ENCODE assay signal across 10 mouse cellular contexts in genomic region chr5:112344092-112344960, GRCm38 (mm10). TPM values are rescaled to one million over a fixed set of nuclear protein-coding genes. Genes with fewer than 3 reads are reported as not detected.
DNase-seq lines count a peak whose midpoint lies in the region; ATAC-seq and TF ChIP-seq lines count a peak whose summit lies in the region.
"Had no signal": no experiment of that assay in that cellular context is flagged by ENCODE, and none has a peak within 500 bp of the region (broad histone marks: within the 10 kb centered on the region; RNA-seq: fewer than 3 reads in every experiment).

No protein-coding gene starts in this region.

- H3K9ac ChIP-seq in embryonic facial prominence, embryonic 14.5 days (ENCODE audit: low read depth, low read length): no peak overlapping the region
- H3K9ac ChIP-seq in neural tube, embryonic 13.5 days: peak overlapping the region; percentile 50

- DNase-seq in kidney, adult 2 months: peak; percentile 62
- DNase-seq in kidney, postnatal 4 days: no peak
- no peak for DNase-seq in embryonic facial prominence, embryonic 14.5 days (ENCODE audit: low spot score)
- DNase-seq in left cerebral cortex, adult 18-20 months (ENCODE audit: low spot score in 2 of 2): peak; percentile 63 to 67
- DNase-seq in thymus, adult 2 months: no peak
- DNase-seq in Muller cell, postnatal 12 days (ENCODE audit: inconsistent ontology term): no peak
- DNase-seq: heart, adult 11 months; lung, postnatal 14 days had no signal

- TF ChIP-seq POLR2A in kidney, adult 2 months (IDR thresholded peaks at IDR 0.05; ENCODE audit: low read depth, low read length): no peak
- TF ChIP-seq POLR2A in thymus, adult 2 months (IDR thresholded peaks at IDR 0.05; ENCODE audit: control insufficient read depth, extremely low read depth, insufficient read depth, low read length, poor library complexity): no peak

- no peak overlapping the region for H3K27ac ChIP-seq in kidney, adult 2 months (ENCODE audit: insufficient read depth, low read depth, low read length)
- H3K27ac ChIP-seq in embryonic facial prominence, embryonic 14.5 days (replicated peaks; ENCODE audit: low read depth, low read length): no peak overlapping the region
- H3K27ac ChIP-seq in neural tube, embryonic 13.5 days (replicated peaks): no peak overlapping the region
- no peak overlapping the region for H3K27ac ChIP-seq in thymus, adult 2 months (ENCODE audit: control insufficient read depth, insufficient read depth, low read length)

- no peaks in the 10 kb centered on the region for H3K27me3 ChIP-seq in kidney, adult 2 months (replicated peaks; ENCODE audit: control insufficient read depth, insufficient read depth, low read length)
- no peaks in the 10 kb centered on the region for H3K27me3 ChIP-seq in embryonic facial prominence, embryonic 14.5 days (replicated peaks; ENCODE audit: control insufficient read depth, insufficient read depth, low read length)
- H3K27me3 ChIP-seq in neural tube, embryonic 13.5 days: no peaks in the 10 kb centered on the region
- no peaks in the 10 kb centered on the region for H3K27me3 ChIP-seq in thymus, adult 2 months (ENCODE audit: control insufficient read depth, insufficient read depth, low read length)

- H3K9me3 ChIP-seq in embryonic facial prominence, embryonic 14.5 days (ENCODE audit: control insufficient read depth, low read length): no peaks in the 10 kb centered on the region
- no peaks in the 10 kb centered on the region for H3K9me3 ChIP-seq in neural tube, embryonic 13.5 days

- H3K36me3 ChIP-seq in kidney, adult 2 months (ENCODE audit: control insufficient read depth, insufficient read depth, low read length): no peaks in the 10 kb centered on the region
- peaks cover 31% of the 10 kb centered on the region for H3K36me3 ChIP-seq in embryonic facial prominence, embryonic 14.5 days (ENCODE audit: control insufficient read depth, insufficient read depth, low read length)
- peaks cover 28% of the 10 kb centered on the region for H3K36me3 ChIP-seq in neural tube, embryonic 13.5 days
- no peaks in the 10 kb centered on the region for H3K36me3 ChIP-seq in thymus, adult 2 months (ENCODE audit: control insufficient read depth, insufficient read depth, low read length)

- no peak for TF ChIP-seq CTCF in kidney, adult 2 months (conservative IDR thresholded peaks at IDR 0.05; ENCODE audit: insufficient read depth, insufficient read length, low read depth, low read length)
- no peak for TF ChIP-seq CTCF in thymus, adult 2 months (IDR thresholded peaks at IDR 0.05; ENCODE audit: borderline replicate concordance, control insufficient read depth, extremely low read depth, insufficient read depth, low read length, poor library complexity)

- peaks cover 12% of the 10 kb centered on the region; the same call in 1 of the 2 replicates for H3K4me1 ChIP-seq in kidney, adult 2 months (ENCODE audit: control insufficient read depth, insufficient read depth, low read length)
- 0 out of 2 replicates have a peak, but pooled peaks cover 6% of the 10 kb centered on the region for H3K4me1 ChIP-seq in embryonic facial prominence, embryonic 14.5 days (ENCODE audit: control insufficient read depth, insufficient read depth, low read length)
- peaks cover 52% of the 10 kb centered on the region for H3K4me1 ChIP-seq in neural tube, embryonic 13.5 days (replicated peaks)
- H3K4me1 ChIP-seq in thymus, adult 2 months (replicated peaks; ENCODE audit: control insufficient read depth, insufficient read depth, low read length): peaks cover 12% of the 10 kb centered on the region

- 68% methylated on average over 6 of the region's 6 CpGs for WGBS in kidney, adult 2 months
- 74% methylated on average over 6 of the region's 6 CpGs for WGBS in embryonic facial prominence, embryonic 14.5 days
- 80% methylated on average over 6 of the region's 6 CpGs for WGBS in neural tube, embryonic 13.5 days
- WGBS in thymus, adult 2 months: 64% methylated on average over 6 of the region's 6 CpGs

- no peak overlapping the region for H3K4me3 ChIP-seq in kidney, adult 2 months (ENCODE audit: insufficient read depth, low read depth, low read length)
- no peak overlapping the region for H3K4me3 ChIP-seq in embryonic facial prominence, embryonic 14.5 days (ENCODE audit: low read depth, low read length)
- no peak overlapping the region for H3K4me3 ChIP-seq in neural tube, embryonic 13.5 days
- H3K4me3 ChIP-seq in thymus, adult 2 months (ENCODE audit: control insufficient read depth, insufficient read depth, low read length): no peak overlapping the region

- no peak for ATAC-seq in embryonic facial prominence, embryonic 14.5 days (ENCODE audit: low read depth)
- ATAC-seq in neural tube, embryonic 13.5 days (ENCODE audit: low read depth): no peak
- ATAC-seq in inflammation-experienced regulatory T-cells, adult 6 months: no peak

- 0 out of 2 replicates have a peak overlapping the region, but pooled peaks have one; percentile 73 for H3K4me2 ChIP-seq in embryonic facial prominence, embryonic 14.5 days (ENCODE audit: low read depth, low read length)
- no peak overlapping the region for H3K4me2 ChIP-seq in neural tube, embryonic 13.5 days

RNA-seq across cellular contexts. Expression of gene Hps4, which starts 1.4 kb away (rescaled TPM):
- polyA plus RNA-seq in kidney, adult 2 months (2012; rRNA removed): 43.5 and 54.3 TPM in 2 replicates
- 31.1 and 31.6 TPM in 2 replicates for polyA plus RNA-seq in embryonic facial prominence, embryonic 14.5 days (2014; fragmentation: Nextera tagmentation; extraction: Ambion mirVana)
- 10 to 100 TPM; 26.0 to 33.1 TPM for total RNA-seq in left cerebral cortex, adult 18-20 months (2021)
- 37.6 and 37.8 TPM in 2 replicates for polyA plus RNA-seq in neural tube, embryonic 13.5 days (2015; fragmentation: Nextera tagmentation; extraction: Ambion mirVana)
- 10 to 100 TPM; 13.9 to 19.0 (median 16.4) TPM for polyA plus RNA-seq in inflammation-experienced regulatory T-cells, adult 6 months (2017; shearing (Covaris generic))
- 41.8 and 52.8 TPM in 2 replicates for polyA plus RNA-seq in thymus, adult 2 months (2012; rRNA removed)

RNA-seq across cellular contexts. Expression of gene Srrd, which starts 1.5 kb away (rescaled TPM):
- polyA plus RNA-seq in kidney, adult 2 months (2012; rRNA removed): 31.2 and 39.3 TPM in 2 replicates
- polyA plus RNA-seq in embryonic facial prominence, embryonic 14.5 days (2014; fragmentation: Nextera tagmentation; extraction: Ambion mirVana): 30.3 and 34.3 TPM in 2 replicates
- 10 to 100 TPM; 19.2 to 23.7 TPM for total RNA-seq in left cerebral cortex, adult 18-20 months (2021)
- polyA plus RNA-seq in neural tube, embryonic 13.5 days (2015; fragmentation: Nextera tagmentation; extraction: Ambion mirVana): 53.9 and 54.4 TPM in 2 replicates
- 1 to 10 TPM; 2.9 to 4.8 (median 4.4) TPM for polyA plus RNA-seq in inflammation-experienced regulatory T-cells, adult 6 months (2017; shearing (Covaris generic))
- 56.2 and 64.4 TPM in 2 replicates for polyA plus RNA-seq in thymus, adult 2 months (2012; rRNA removed)

RNA-seq across cellular contexts. Expression of gene Gm6583, which starts 11.5 kb away (rescaled TPM):
- not detected in 2 replicates for polyA plus RNA-seq in kidney, adult 2 months (2012; rRNA removed)
- 0.09 and 0.13 TPM in 2 replicates for polyA plus RNA-seq in embryonic facial prominence, embryonic 14.5 days (2014; fragmentation: Nextera tagmentation; extraction: Ambion mirVana)
- not detected for total RNA-seq in left cerebral cortex, adult 18-20 months (2021)
- polyA plus RNA-seq in neural tube, embryonic 13.5 days (2015; fragmentation: Nextera tagmentation; extraction: Ambion mirVana): 0.08 and 0.26 TPM in 2 replicates
- under 1 TPM in 1 of 3 experiments, not detected in 2; 0.25 TPM for polyA plus RNA-seq in inflammation-experienced regulatory T-cells, adult 6 months (2017; shearing (Covaris generic))
- not detected in 2 replicates for polyA plus RNA-seq in thymus, adult 2 months (2012; rRNA removed)

RNA-seq across cellular contexts. Expression of gene Tfip11, which starts 18.2 kb away (rescaled TPM):
- polyA plus RNA-seq in kidney, adult 2 months (2012; rRNA removed): 26.7 and 29.1 TPM in 2 replicates
- 23.1 and 23.2 TPM in 2 replicates for polyA plus RNA-seq in embryonic facial prominence, embryonic 14.5 days (2014; fragmentation: Nextera tagmentation; extraction: Ambion mirVana)
- total RNA-seq in left cerebral cortex, adult 18-20 months (2021): 10 to 100 TPM; 40.6 to 45.7 TPM
- 29.7 and 34.2 TPM in 2 replicates for polyA plus RNA-seq in neural tube, embryonic 13.5 days (2015; fragmentation: Nextera tagmentation; extraction: Ambion mirVana)
- 10 to 100 TPM; 14.7 to 26.1 (median 15.3) TPM for polyA plus RNA-seq in inflammation-experienced regulatory T-cells, adult 6 months (2017; shearing (Covaris generic))
- 58.9 and 63.2 TPM in 2 replicates for polyA plus RNA-seq in thymus, adult 2 months (2012; rRNA removed)

RNA-seq across cellular contexts. Expression of gene Asphd2, which starts 50.3 kb away (rescaled TPM):
- 0.20 and 0.45 TPM in 2 replicates for polyA plus RNA-seq in kidney, adult 2 months (2012; rRNA removed)
- polyA plus RNA-seq in embryonic facial prominence, embryonic 14.5 days (2014; fragmentation: Nextera tagmentation; extraction: Ambion mirVana): 18.2 and 20.3 TPM in 2 replicates
- total RNA-seq in left cerebral cortex, adult 18-20 months (2021): 100 to 1,000 TPM; 179 to 194 TPM
- 52.4 and 69.6 TPM in 2 replicates for polyA plus RNA-seq in neural tube, embryonic 13.5 days (2015; fragmentation: Nextera tagmentation; extraction: Ambion mirVana)
- polyA plus RNA-seq in inflammation-experienced regulatory T-cells, adult 6 months (2017; shearing (Covaris generic)): not detected
- polyA plus RNA-seq in thymus, adult 2 months (2012; rRNA removed): 0.05 and 0.67 TPM in 2 replicates

Comparison
In these comparisons a context has a peak if more than half of its experiments do, and no peak if none do; other contexts are left out.
1. DNase-seq: peak in kidney, adult 2 months (single experiment) and left cerebral cortex, adult 18-20 months (2 of 2); none in kidney, postnatal 4 days (0 of 2), embryonic facial prominence, embryonic 14.5 days (single experiment), thymus, adult 2 months (single experiment) and Muller cell, postnatal 12 days (single experiment).